Mouse (Mus musculus): ENCODE measurements around the gene Sesn3. TPM values are rescaled to one million over a fixed set of nuclear protein-coding genes. Genes with fewer than 3 reads are reported as not detected.
A peak's percentile ranks its signal among the peaks of the same experiment; 100 is the strongest.

The Sesn3 gene
- total RNA-seq, 1 experiment from 2014 or later, result 75.5 TPM

- DNase-seq, result no peak
These were observed 80.0 kb downstream of the Sesn3 start for GRCm38 (mm10) chr9:14354852-14355251.

- no peak for DNase-seq
These were observed 82.2 kb downstream of the Sesn3 start for GRCm38 (mm10) chr9:14357033-14357432.

- no peak for DNase-seq
These were observed 87.4 kb downstream of the Sesn3 start for GRCm38 (mm10) chr9:14362068-14362768.

- DNase-seq, result no peak
These were observed 88.7 kb downstream of the Sesn3 start for GRCm38 (mm10) chr9:14363540-14363939.

GRCm38 (mm10) chr9:14364719-14365118 is 89.9 kb downstream of the Sesn3 start:
- no peak for DNase-seq

- DNase-seq, result no peak
These were observed 90.7 kb downstream of the Sesn3 start for GRCm38 (mm10) chr9:14365481-14366125.

- DNase-seq, result no peak
These were observed 93.0 kb downstream of the Sesn3 start for GRCm38 (mm10) chr9:14367850-14368249.

GRCm38 (mm10) chr9:14369271-14369670 is 94.4 kb downstream of the Sesn3 start:
- no peak for DNase-seq

GRCm38 (mm10) chr9:14372440-14372839 is 97.6 kb downstream of the Sesn3 start:
- no peak for DNase-seq

GRCm38 (mm10) chr9:14376149-14376548 is 101.3 kb downstream of the Sesn3 start:
- no peak for DNase-seq

GRCm38 (mm10) chr9:14378151-14378550 is 103.3 kb downstream of the Sesn3 start:
- DNase-seq, result peak; percentile 45

- no peak for DNase-seq
These were observed 105.0 kb downstream of the Sesn3 start for GRCm38 (mm10) chr9:14379769-14380385.

- DNase-seq, result peak; percentile 84
These were observed 105.8 kb downstream of the Sesn3 start for GRCm38 (mm10) chr9:14380386-14381285.

- DNase-seq, result no peak
These were observed 106.6 kb downstream of the Sesn3 start, which contains the start of gene Endod1 for GRCm38 (mm10) chr9:14381353-14382055. TSS of gene Endod1 (minus strand) at chr9:14381507.

- DNase-seq, result no peak
These were observed 107.5 kb downstream of the Sesn3 start for GRCm38 (mm10) chr9:14382256-14382791.

Other genes starting within 250 kb of the Sesn3 start
- gene Endod1, start 106.4 kb downstream of the Sesn3 start, total RNA-seq (2021), result 13.3 and 14.0 TPM in 2 replicates
- gene Kdm4d, start 225.4 kb downstream of the Sesn3 start, total RNA-seq (2021), result 0.73 TPM in 1 of 2 replicates, not detected in the other
- 130 and 135 TPM in 2 replicates for gene Cwc15, start 225.6 kb downstream of the Sesn3 start, total RNA-seq (2021)

Data from adrenal gland, postnatal 25 days (tissue).